Mouse (Mus musculus) neural tube, embryonic 12.5 days (tissue): Measurements from ENCODE around the gene Gm49405. TPM values are rescaled to one million over a fixed set of nuclear protein-coding genes. Genes with fewer than 3 reads are reported as not detected.
"Not testable (repeated sequence)": the region's sequence is repeated elsewhere in the genome, so short reads cannot be mapped to it uniquely, and the experiment has no call there.

ENCODE experiments used
- ATAC-seq: fragments of 200-750 bp; cut with Nextera tagmentation; 2 replicates; pipeline ENCODE4 v1.8.0; 2017; ENCODE audit warnings: low read depth, mild to moderate bottlenecking, moderate TSS enrichment, moderate library complexity; ENCODE audit not compliant: low FRiP score
- H3K27ac ChIP-seq: fragments of 300-500 bp; sonication (generic); 2 replicates; pipeline ENCODE4 v1.5.1; 2016
- H3K27me3 ChIP-seq: fragments of 300-500 bp; sonication (generic); replicated peaks from 2 replicates; pipeline ENCODE4 v1.6.1; 2016; ENCODE audit warnings: mild to moderate bottlenecking
- H3K36me3 ChIP-seq: fragments of 300-500 bp; sonication (generic); 2 replicates; pipeline ENCODE4 v1.6.1; 2016; ENCODE audit warnings: mild to moderate bottlenecking
- H3K4me1 ChIP-seq: fragments of 300-500 bp; sonication (generic); 2 replicates; pipeline ENCODE4 v1.6.1; 2016
- H3K4me2 ChIP-seq: fragments of 300-500 bp; sonication (generic); replicated peaks from 2 replicates; pipeline ENCODE4 v1.6.1; 2016; ENCODE audit warnings: mild to moderate bottlenecking
- H3K4me3 ChIP-seq: fragments of 300-500 bp; sonication (generic); 2 replicates; pipeline ENCODE4 v1.5.1; 2016
- H3K9ac ChIP-seq: fragments of 300-500 bp; sonication (generic); 2 replicates; pipeline ENCODE4 v1.6.1; 2016; ENCODE audit warnings: mild to moderate bottlenecking
- H3K9me3 ChIP-seq: fragments of 300-500 bp; sonication (generic); 2 replicates; pipeline ENCODE4 v1.6.1; 2016; ENCODE audit warnings: mild to moderate bottlenecking
- WGBS: fragments of 180-500 bp; shearing (Covaris S2); methylation state at CpG from one replicate; pipeline ENCODE4 v1.1.7; 2016; 5-methylcytosine and 5-hydroxymethylcytosine counted together
- polyA plus RNA-seq: library from polyadenylated mRNA; unstranded; fragments of >200 nt; fragmentation: Nextera tagmentation; extraction: Ambion mirVana; gene quantifications from 2 replicates; pipeline ENCODE4 v1.2.1, GENCODE M21; 2016

Gene Gm49405
- polyA plus RNA-seq, 1 experiment from 2014 or later, result 4.3 TPM

GRCm38 (mm10) chr19:4023185-4023584 lies 22.8 kb downstream of the Gm49405 start:
- no peak for ATAC-seq
- no peaks in the 10 kb centered on the region for H3K4me1 ChIP-seq
- no peak overlapping the region for H3K4me2 ChIP-seq
- 81% methylated on average over 7 of the region's 7 CpGs for WGBS
- H3K36me3 ChIP-seq, result no peaks in the 10 kb centered on the region
- H3K27me3 ChIP-seq, result 0 out of 2 replicates have a peak, but pooled peaks cover 3% of the 10 kb centered on the region
- H3K27ac ChIP-seq, result no peak overlapping the region
- no peak overlapping the region for H3K9ac ChIP-seq
- H3K9me3 ChIP-seq, result peaks cover 3% of the 10 kb centered on the region; the same call in 1 of the 2 replicates
- H3K4me3 ChIP-seq, result no peak overlapping the region

- Histone ChIP-seq H3K27ac (no peak overlapping the region), H3K4me1 (no peaks in the 10 kb centered on the region), H3K4me2 (no peak overlapping the region), H3K4me3 (no peak overlapping the region), H3K9ac (no peak overlapping the region), H3K27me3 (no peaks in the 10 kb centered on the region), H3K9me3 (peaks cover 3% of the 10 kb centered on the region; the same call in 1 of the 2 replicates), H3K36me3 (no peaks in the 10 kb centered on the region)
- ATAC-seq, result no peak
Measured at GRCm38 (mm10) chr19:4027576-4027975, 27.1 kb downstream of the Gm49405 start.

DNA sequence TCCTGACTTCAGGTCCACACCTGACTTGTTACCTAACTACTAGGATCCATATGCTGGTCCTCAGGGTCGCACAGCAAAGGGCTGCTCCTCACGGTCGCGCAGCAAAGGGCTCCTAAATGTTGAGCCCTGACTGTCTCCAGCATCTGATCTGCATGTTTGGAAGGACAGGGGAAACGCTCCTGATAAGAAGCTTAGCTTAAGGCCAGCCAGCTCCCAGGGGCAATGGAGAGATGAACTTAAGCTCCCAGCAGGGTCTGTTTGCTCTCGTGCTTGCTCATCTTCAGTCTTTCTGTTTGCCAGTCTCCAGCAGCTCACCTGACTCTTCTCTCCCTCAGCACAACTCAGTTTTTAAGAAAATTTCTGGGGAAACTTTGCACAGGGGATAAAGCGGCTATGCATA lies 32.2 kb downstream of the Gm49405 start:
- 72% methylated on average over 7 of the region's 7 CpGs for WGBS
- Histone ChIP-seq H3K4me2 (no peak overlapping the region), H3K4me1 (peaks cover 9% of the 10 kb centered on the region)

GRCm38 (mm10) chr19:4033298-4033697 lies 32.9 kb downstream of the Gm49405 start:
- no peak for ATAC-seq
- H3K27ac ChIP-seq, result no peak overlapping the region
- 74% methylated on average over 3 of the region's 3 CpGs for WGBS
- no peaks in the 10 kb centered on the region for H3K27me3 ChIP-seq
- H3K9me3 ChIP-seq, result no peaks in the 10 kb centered on the region
- no peak overlapping the region for H3K4me3 ChIP-seq
- no peak overlapping the region for H3K9ac ChIP-seq
- H3K36me3 ChIP-seq, result 0 out of 2 replicates have a peak, but pooled peaks cover 2% of the 10 kb centered on the region
- no peak overlapping the region for H3K4me2 ChIP-seq
- peaks cover 9% of the 10 kb centered on the region for H3K4me1 ChIP-seq

More for the DNA sequence above, 32.2 kb downstream of the Gm49405 start:
- Histone ChIP-seq H3K9me3 (0 out of 2 replicates have a peak, but pooled peaks cover under 1% of the 10 kb centered on the region), H3K9ac (no peak overlapping the region), H3K27me3 (no peaks in the 10 kb centered on the region), H3K4me3 (no peak overlapping the region), H3K27ac (no peak overlapping the region), H3K36me3 (0 out of 2 replicates have a peak, but pooled peaks cover 2% of the 10 kb centered on the region)
- ATAC-seq, result no peak

DNA sequence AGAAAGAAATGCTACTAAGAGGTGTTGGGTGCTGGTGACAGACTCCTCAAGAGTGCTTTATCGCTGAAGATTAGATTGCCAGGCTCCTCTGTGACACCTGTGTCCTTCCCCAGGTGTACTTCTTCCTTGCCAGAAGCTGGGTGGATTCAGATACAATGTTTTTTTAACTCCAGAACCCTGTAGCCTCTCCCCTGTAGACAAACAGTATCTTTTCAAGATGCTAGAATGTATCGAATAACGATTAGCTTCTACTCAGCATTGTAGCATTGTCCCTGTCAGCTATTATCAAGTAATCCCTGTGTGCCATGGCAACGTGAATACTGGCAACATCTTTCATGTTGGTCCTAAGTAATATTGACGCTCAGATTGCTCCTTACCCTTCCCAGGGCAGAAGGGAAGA lies 33.3 kb downstream of the Gm49405 start:
- ATAC-seq, result no peak

DNA sequence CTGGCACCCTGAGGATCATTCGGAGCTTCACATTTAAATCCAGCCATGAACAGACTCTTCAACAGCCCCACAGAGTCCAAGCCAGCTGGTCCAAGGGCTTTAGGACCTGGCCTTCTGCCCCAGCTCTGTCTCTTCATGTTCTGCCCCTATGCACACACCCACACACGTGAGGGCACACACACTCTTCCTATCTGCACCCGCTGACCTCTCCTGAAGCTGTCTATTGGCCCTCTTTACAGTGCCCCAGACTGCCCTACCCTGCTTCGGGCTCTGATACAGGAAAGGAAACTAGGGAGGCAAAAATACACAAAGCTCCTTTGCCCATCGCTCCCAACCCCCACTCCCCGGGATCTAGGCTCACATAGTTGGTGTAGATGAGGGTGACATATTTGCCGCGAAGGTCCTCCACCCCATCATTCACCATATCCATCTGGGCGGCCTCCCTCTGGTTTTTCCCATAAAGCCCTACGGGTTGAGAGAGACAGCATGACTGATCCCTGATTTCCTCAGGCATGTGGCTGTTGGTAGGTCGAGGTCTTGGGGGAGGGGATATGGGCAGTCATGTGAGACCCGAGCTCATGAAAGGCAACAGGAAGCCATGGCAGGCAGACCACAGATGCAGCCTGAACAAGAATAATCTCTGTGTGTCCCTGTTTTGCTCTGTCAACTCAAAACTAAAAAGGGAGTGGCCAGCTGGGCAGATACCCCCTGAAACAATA lies 36.1 kb downstream of the Gm49405 start:
- Histone ChIP-seq H3K36me3 (0 out of 2 replicates have a peak, but pooled peaks cover 2% of the 10 kb centered on the region), H3K27me3 (no peaks in the 10 kb centered on the region), H3K4me3 (no peak overlapping the region), H3K9me3 (no peaks in the 10 kb centered on the region), H3K4me1 (peaks cover 9% of the 10 kb centered on the region), H3K4me2 (no peak overlapping the region; the same call in 1 of the 2 replicates), H3K27ac (no peak overlapping the region), H3K9ac (no peak overlapping the region)
- ATAC-seq, result no peak
- WGBS, result 71% methylated on average over 12 of the region's 12 CpGs

More for the DNA sequence above, 33.3 kb downstream of the Gm49405 start:
- Histone ChIP-seq H3K36me3 (0 out of 2 replicates have a peak, but pooled peaks cover 2% of the 10 kb centered on the region), H3K9me3 (no peaks in the 10 kb centered on the region), H3K27ac (no peak overlapping the region), H3K9ac (no peak overlapping the region), H3K27me3 (no peaks in the 10 kb centered on the region), H3K4me2 (no peak overlapping the region), H3K4me1 (peaks cover 9% of the 10 kb centered on the region), H3K4me3 (no peak overlapping the region)
- WGBS, result 65% methylated on average over 5 of the region's 5 CpGs

DNA sequence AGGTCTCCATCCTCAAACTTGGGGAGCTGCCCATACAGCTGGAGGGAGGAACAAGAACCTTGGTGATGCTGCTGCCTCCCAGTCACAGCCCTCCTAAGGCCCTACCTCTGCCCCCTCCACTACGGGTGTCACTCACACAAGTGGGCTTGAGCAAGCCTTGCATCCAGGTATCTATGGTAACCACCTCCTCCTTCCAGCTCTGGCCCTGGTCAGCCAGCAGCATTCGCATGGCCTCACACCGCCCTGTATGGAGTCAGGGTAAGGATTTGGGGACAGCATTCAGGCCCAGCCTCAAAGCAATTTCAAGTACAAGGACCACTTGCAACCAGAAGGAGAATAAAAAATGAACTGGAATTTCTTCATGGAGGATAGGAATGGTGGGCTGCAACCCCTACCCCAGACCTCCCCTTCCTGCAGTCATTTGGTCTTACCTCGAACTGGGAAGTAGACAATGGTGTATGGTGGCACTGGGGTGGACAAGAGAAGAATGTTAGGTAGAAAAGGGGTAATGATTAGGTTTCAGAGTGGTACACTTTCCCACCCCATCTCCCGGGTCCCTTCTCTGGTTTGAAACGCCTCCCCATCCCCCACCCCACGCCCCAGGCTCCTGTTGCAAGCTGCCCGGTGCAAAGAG lies 36.8 kb downstream of the Gm49405 start:
- ATAC-seq, result peak; percentile 41; the same call in 1 of the 2 replicates

DNA sequence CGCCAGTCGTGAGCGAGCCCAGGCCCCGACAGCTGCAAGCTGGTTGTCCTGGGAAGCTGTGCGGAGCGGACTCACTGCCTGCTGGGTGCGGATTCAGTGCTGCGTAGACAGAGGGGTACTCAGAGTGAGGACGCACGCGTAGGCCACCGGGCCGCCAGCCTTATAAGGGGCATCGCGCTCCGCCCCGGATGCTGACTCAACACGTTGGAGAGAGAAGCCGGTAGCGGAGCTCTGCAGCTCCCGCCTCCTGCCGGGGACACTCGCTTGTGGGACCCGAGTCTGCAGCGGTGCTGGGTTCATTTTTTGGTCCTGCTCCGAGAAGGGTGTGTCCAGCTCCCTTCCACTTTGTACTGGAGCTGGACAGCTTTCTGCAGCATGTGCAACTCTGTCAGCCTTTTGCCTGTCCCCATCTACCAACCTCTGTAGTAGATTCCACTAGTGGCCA lies 37.4 kb downstream of the Gm49405 start, which contains the start of gene Gstp1:
Gene Gstp1 (minus strand): TSS at position 198 of the 445 bp plus-strand sequence.
- Histone ChIP-seq H3K27me3 (no peaks in the 10 kb centered on the region), H3K36me3 (0 out of 2 replicates have a peak, but pooled peaks cover 2% of the 10 kb centered on the region), H3K27ac (0 out of 2 replicates have a peak within 1 kb of the TSS, but pooled peaks have one; percentile 26), H3K9ac (peak within 1 kb of the TSS; percentile 67), H3K4me2 (peak within 1 kb of the TSS; percentile 79), H3K9me3 (no peaks in the 10 kb centered on the region), H3K4me1 (peaks cover 9% of the 10 kb centered on the region), H3K4me3 (peak within 1 kb of the TSS; percentile 53)
- under 1% methylated on average over 26 of the region's 26 CpGs for WGBS
- ATAC-seq, result peak; percentile 82

More for the DNA sequence above, 36.8 kb downstream of the Gm49405 start:
- 0 out of 2 replicates have a peak overlapping the region, but pooled peaks have one; percentile 26 for H3K27ac ChIP-seq
- H3K27me3 ChIP-seq, H3K4me1 ChIP-seq, H3K36me3 ChIP-seq, H3K9me3 ChIP-seq: not testable (repeated sequence)
- peak overlapping the region; percentile 79 for H3K4me2 ChIP-seq
- 29% methylated on average over 8 of the region's 8 CpGs for WGBS
- H3K9ac ChIP-seq, result peak overlapping the region; percentile 67
- H3K4me3 ChIP-seq, result peak overlapping the region; percentile 53

DNA sequence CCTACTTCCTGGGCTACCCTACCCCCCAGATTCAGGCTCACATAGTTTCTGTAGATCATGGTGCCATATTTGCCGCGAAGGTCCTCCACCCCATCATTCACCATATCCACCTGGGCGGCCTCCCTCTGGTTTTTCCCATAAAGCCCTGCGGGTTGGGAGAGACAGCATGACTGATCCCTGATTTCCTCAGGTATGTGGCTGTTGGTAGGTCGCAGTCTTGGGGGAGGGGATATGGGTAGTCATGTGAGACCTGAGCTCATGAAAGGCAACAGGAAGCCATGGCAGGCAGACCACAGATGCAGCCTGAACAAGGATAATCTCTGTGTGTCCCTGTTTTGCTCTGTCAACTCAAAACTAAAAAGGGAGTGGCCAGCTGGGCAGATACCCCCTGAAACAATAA lies 40.5 kb downstream of the Gm49405 start:
- not testable (repeated sequence) for H3K27ac ChIP-seq, H3K4me2 ChIP-seq, H3K27me3 ChIP-seq, H3K4me1 ChIP-seq, H3K36me3 ChIP-seq, H3K4me3 ChIP-seq, H3K9ac ChIP-seq, ATAC-seq, H3K9me3 ChIP-seq
- 88% methylated on average over 5 of the region's 5 CpGs for WGBS

- ATAC-seq, H3K4me2 ChIP-seq, H3K9ac ChIP-seq, H3K4me1 ChIP-seq, H3K27ac ChIP-seq, H3K9me3 ChIP-seq, H3K27me3 ChIP-seq, H3K4me3 ChIP-seq, H3K36me3 ChIP-seq: not testable (repeated sequence)
- 79% methylated on average over 3 of the region's 4 CpGs for WGBS
Measured at GRCm38 (mm10) chr19:4041500-4041899, 41.1 kb downstream of the Gm49405 start.

DNA sequence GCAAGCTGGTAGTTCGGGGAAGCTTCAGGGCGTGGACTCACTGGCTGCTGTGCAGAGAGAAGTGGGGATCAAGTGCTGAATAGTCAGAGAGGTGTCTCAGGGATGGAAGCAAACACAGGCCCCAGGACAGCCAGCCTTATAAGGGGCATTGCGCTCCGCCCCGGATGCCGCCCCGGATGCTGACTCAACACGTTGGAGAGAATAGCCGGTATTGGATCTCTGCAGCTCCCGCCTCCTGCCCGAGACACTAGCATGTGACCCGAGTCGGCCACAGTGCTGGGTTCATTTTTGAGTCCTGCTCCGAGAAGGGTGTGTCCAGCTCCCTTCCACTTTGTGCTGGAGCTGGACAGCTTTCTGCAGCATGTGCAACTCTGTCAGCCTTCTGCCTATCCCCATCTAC lies 41.7 kb downstream of the Gm49405 start:
- 78% methylated on average over 14 of the region's 14 CpGs for whole genome bisulfite sequencing
- no peak overlapping the region for H3K9ac ChIP-seq

DNA sequence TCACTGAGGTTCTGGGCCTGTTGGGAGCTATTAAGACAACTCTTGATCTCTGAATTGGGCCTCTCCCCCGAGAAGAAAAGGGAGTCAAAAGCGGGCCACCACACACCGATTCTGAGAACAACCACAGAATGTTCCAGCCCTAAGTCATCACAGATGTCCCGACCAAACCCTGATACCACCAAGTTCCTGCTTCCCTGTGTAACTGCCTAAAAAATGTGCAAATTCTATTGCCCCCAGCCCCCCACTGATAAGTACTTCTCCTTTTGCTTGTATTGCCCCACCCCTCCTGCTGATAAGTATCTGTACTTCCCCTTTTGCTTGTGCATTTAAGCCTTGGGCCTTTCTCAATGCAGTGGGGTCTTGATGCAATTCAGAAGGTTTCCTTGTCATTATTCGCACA lies 43.7 kb downstream of the Gm49405 start:
- WGBS, result 94% methylated on average over 5 of the region's 5 CpGs
- not testable (repeated sequence) for H3K4me3 ChIP-seq, H3K36me3 ChIP-seq, H3K4me1 ChIP-seq, H3K9ac ChIP-seq, H3K4me2 ChIP-seq, H3K27me3 ChIP-seq, H3K27ac ChIP-seq, ATAC-seq, H3K9me3 ChIP-seq

More for the DNA sequence above, 41.7 kb downstream of the Gm49405 start:
- Histone ChIP-seq H3K9me3 (no peaks in the 10 kb centered on the region), H3K4me2 (no peak overlapping the region), H3K27ac (no peak overlapping the region), H3K4me3 (no peak overlapping the region), H3K36me3 (no peaks in the 10 kb centered on the region), H3K27me3 (no peaks in the 10 kb centered on the region), H3K4me1 (peaks cover 4% of the 10 kb centered on the region; the same call in 1 of the 2 replicates)
- no peak for ATAC-seq
